Mouse (Mus musculus) thymus, postnatal 36 days (tissue): ENCODE data around the gene Smad9.

Source experiments
- DNase-seq, 2 experiments: peaks; one replicate each; pipeline ENCODE4 v3.0.0; 2022; ENCODE audit warnings: mixed read lengths in 2 of 2

The Smad9 gene

DNA sequence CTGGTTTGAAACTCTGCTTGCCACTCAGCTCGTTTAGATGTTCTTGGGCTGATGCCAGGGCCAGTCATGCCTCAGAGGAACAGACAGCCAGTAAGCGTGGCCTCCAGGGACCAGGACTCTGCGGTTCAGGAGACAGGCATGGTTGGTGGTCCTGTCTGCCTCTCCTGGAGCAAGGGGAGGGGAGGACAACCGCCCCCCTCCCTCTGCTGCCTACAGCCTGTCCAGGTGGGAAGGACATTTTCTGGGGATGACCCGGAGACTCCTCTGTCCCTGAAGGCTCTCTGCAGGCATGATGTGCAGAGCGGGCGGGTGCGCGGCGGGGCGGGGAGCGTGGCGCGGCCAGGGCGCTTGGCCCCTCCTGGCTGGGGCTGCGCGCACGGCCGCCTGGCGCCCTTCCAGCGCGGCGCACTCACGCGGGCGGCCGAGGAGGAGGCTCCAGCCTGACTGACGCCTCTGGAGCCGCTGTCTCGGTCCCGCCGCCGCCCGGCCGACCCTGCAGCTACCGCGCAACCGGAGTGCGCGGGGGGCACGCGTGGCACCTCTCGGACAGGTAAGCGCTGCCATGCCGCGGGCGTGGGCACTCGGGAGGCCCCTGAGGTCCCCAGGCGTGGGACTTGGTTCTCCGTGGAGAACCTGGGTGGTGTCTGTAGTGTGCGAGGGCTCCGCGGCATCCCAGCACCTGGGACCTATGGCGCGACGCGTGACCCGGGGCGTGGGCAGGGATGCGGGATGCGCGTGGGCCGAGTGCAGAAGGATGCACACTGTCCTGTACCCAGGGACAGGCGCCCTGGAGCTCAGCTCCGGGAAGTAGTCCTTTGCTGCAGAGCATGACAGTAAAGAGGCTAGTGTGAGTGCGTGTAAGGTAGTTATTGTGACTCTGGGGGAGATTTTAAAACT is at the start of gene Smad9:
Smad9 (plus strand) TSS at position 438 of the 897 bp plus-strand sequence.
- DNase-seq = no peak

DNA sequence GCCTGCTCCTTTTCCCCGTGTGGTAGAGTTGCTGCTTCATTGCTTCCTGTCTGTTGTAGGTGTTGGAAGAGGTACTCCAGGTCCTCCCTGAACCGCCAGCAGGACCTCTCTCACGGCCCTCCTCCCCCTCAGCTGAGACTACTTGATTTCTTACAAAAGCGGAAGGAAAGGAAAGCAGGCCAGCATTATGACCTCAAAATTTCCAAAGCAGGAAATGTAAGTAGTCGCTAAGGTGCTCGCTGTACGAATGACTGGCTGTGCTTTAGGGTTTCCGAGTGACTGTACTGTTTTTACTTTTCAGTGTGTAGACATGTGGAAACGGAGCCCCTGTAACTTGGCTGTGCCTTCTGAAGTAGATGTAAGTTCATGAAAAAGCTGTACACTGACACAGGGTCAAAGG is 46.4 kb upstream of the Smad9 start:
- DNase-seq = no peak

DNA sequence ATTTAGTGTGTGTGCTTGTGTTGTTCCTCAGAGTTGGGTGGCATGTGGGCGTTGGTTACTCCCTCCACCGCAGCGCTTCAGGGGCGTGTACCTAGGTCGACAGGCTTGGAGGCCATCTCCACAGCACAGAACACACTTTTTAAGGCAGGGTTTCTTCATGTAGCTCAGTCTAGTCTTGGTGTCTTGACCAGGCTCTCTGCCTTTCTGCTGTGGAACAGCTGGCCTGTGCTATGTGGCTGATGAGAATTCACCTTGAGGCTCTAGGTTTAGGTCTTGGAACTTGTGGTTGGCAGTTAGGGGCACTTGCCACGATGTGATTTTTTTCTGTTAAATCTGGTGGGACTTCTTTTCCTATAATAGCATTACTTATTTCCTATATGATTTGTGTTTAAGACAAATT is 41.1 kb upstream of the Smad9 start, which contains the start of gene Gm21958:
Gm21958 (minus strand) TSS at position 101 of the 400 bp plus-strand sequence.
- no peak for DNase-seq

DNA sequence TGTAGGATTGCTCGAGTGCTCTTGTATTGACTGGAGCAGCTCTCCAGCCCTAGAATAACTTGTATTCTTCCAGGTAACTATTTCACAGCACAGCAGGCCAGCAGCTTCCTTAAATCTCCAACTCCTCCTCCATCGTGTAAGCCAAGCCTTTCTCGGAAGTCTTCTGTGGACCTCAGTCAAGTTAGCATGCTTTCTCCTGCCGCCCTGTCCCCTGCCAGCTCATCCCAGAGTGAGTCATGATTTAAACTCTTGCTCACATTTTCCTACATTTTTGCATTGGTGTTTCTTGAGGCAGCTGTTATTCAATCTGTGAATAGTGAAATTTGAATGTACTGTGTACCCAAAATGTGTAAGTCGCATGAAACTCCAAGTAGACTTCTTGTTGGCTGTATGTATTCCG is 39.9 kb upstream of the Smad9 start:
- DNase-seq = no peak

DNA sequence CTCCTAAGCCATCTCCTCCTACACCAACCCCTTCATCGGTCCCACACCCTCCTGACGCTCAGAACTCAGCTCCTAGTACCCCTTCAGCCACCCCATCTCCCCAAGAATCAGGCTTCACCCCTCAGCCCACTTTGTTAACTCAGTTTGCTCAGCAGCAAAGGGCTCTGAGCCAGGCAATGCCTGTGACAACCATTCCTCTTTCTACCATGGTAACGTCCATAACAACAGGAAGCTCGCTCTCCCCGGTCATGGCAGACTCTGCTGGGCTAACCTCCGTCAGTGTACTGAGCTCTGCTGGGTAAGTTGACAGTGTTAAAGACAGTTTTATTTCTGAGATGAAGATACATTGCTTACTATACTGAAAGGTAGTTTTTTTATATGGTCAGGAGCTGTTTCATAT is 38.0 kb upstream of the Smad9 start:
- DNase-seq = no peak

DNA sequence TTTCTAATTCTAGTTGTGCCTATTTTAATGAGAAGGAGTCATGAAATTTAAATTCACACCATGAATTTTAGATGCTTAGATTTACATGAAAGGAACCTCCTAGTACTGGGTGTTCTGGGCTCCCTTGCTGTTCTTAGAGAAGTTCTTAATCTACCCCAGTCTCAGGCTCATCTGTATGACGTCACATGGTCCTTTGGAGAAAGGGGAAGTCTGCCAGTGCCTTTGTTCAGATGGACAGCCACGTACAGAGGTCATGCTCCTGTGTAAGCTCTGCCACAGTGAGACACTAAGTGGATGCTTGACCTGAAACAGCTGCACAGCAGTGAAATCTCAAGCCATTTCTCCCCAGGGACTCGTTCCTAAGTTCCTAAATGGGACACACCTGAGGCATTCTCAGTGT is 36.4 kb upstream of the Smad9 start:
- DNase-seq = no peak

DNA sequence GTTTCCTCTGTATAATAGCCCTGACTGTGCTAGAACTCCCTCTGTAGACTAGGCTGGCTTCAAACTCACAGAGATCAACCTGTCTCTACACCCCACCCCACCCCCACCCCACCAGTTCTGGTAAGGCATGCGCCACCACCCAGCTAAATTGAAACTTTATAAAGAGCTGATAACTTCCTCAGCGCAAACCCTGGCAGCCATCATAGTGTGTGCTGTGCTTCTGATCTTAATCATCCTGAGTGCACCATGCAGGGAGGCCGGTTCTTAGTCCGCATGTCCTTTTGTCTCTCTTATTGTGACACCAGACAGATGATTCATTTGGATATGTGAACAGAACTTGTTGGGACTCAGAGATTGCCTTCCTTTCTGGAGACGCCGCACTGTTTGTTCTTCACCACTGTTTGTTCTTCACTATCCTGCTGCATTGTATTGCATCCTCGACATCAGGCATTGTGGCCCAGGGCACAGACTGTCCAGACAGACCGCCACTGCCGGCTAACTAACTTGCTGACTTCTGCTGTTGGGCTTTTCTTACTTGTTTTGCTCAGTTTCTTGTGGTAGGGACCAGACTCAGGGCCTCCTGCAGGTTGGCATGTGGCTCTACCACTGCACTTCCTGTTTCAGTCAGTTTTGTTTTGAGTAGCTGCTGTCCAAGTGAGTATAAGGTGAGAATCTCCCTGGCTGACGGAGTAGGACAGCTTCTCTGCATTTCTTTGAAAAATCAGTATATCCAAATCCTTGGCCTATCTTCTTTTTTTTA is 31.5 kb upstream of the Smad9 start:
- peak; percentile 12 to 16 for DNase-seq

DNA sequence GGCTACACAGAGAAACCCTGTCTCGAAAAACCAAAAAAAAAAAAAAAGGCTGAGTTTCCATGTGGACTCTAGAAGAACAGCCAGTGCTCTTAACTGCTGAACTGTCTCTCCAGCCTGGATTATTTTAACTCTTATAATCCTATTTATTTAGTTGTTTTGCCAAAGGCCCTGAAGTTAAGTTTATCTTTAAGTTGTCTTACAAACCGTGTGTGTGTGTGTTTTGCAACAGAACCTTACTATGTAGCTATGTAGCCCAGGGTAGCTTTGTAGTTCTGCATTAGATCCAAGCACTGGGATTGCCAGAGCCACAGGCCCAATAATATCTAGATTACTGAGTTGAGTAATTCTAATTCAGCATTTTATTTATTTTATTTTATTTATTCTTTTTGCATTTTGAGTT is 30.0 kb upstream of the Smad9 start:
- no peak for DNase-seq

DNA sequence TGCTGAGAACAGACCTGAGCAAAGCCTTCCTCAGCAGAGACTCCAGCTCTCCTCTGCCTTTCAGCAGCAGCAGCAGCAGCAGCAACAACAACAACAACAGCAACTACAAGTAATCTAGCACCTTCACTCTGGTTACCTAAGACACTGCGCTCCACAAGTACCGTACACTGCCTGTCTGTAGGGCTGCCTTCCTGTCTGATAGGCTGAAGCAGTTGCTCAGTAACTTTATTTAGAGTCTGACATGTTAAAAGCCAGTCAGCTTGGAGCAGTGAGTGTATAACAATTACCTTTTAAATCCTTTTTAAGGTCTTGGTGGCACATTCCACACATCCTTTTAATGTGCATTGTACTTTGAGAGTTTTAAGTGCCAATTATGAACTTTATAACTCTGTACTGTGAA is 27.8 kb upstream of the Smad9 start:
- DNase-seq = no peak

DNA sequence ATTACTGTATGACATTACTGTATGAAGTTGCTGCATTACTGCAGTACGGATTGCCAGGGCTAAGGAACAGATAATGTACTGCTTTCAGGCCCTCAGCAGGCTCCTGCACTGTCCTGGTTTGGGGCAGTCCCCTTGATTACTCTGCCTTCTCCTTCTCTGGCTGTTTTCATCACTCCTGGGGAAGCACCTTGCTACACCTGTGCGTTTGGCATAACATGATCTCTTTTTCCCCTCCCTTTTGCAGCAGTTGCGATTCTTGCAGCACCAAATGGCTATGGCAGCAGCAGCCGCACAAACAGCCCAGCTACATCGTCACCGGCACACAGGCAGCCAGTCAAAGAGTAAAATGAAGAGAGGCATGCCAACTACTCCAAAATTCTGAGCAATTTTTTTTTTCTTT is 27.3 kb upstream of the Smad9 start:
- DNase-seq = no peak

DNA sequence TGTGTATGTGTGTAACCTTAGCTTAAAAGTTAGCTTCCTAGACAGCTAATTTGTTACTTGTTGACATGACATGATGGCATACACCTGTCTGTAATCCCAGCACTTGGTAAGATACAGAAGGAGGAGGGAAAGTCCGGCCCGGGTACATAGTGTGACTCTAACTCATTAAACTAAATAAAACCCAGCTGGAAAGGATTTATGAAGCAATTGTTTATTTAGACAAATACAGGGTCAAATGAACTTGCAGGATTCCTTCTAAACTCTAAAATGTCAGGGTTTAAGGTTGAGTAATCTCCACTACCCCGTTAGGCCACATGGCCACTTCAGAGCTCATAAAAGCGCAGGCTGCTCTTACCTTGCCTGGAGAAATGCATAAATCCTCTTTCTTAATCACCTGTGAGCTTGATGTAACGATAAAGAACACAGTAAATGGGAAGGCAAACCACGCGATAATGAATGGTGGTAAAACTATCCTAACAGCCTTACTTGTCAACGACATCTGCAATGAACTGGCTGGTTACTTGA is 23.7 kb upstream of the Smad9 start:
- DNase-seq = no peak

DNA sequence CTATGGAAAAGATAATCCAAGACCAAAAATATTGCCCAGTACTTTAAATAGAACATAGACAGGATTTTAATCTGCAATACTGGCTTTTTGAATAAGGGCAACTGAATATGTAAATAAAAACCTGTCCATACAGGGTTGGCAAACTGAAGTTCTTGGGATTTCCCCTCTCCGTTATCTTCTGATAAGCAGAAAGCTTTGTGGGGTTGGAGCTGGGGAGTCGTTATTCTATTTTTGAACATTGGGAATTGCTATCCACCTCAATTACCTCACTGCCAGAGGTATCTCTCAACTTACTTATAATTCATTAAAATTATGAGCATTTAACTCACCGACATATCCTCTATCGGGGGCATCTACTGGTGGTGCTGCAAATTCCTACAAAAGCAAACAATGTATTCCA is 23.0 kb upstream of the Smad9 start:
- DNase-seq = no peak

DNA sequence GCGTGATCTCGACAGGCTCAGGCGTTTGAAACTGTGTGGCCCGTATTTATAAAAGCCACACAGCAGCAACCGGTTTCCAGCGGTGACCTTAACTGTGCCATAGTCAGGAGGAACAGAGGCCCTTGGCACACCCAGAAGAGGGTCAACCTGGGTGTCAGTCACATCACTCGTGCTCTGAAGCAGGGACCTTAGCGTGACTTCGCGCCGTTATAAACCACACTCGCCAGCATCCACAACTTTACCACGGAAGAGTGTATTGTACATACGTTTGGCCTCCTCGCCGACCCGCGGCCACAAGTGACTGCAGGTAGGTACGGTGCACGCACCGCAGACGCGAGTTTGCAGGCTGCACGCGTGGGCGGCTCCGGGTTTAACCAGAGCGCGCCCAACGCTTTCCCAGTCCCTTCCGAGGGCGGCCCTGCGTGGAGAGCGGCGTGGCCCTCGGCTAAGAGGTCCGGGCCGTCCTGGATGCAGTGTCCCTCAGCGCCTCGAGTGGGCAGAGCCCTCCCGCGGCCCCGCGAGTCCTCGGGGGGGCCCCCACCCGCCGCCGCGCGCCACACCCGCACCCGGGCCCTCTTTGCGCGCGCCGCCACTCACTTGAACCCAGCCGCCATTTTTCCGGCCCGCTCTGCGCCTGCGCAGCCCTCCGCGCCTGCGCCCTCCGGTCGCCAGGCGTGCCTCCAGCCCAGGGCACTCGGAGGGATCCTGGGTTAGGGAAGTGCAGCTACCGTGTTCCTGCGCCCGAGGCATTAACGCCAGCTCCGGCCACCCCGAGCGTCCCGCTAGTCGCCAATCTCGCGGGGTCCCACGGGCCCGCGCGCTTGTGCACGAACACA is 20.8 kb upstream of the Smad9 start:
- peak; percentile 92 for DNase-seq

DNA sequence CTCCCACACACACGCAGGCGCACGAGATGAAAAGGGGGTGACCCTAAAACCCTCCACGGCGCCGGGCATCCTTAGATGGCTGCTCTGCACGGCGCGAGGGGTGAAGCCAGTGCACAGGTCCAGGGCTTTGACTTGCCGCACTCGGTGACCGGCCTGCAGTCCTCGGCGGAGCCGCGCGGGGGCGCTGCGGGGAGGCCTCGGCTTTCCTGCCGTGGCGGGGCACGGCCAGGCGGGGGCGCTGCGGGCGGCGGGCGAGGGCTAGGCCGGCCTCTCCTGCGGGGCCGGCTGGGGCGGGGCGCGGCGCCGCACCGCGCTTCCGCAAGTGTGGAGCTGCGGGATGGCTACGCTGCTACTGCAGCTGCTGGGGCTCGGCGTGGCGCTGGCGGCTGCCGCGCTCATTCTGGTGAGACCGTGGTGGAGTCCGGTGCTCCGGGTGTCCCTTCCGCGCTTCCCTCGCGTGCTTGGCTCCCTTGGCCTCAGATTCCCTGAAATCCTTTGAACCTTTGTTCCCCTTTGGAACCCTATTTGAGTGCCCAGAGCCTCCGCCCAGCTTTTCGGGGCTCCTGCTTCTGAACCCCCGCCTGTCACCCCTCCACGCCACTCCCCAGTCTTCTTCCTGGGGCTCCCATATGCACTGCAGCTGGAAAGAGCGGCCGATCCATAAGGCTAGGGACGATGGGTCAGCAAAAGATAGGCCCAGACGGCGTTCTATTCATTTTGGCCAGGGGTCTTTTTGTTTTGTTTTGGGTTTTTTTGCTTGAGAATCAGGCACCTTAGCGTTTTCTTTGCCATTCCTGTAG is 19.9 kb upstream of the Smad9 start, which contains the start of the genes Exosc8 and Alg5:
Exosc8 (minus strand) TSS at position 147 of the 800 bp plus-strand sequence.
Alg5 (plus strand) TSS at position 293 of the 800 bp plus-strand sequence.
- DNase-seq = peak; percentile 90 to 96

DNA sequence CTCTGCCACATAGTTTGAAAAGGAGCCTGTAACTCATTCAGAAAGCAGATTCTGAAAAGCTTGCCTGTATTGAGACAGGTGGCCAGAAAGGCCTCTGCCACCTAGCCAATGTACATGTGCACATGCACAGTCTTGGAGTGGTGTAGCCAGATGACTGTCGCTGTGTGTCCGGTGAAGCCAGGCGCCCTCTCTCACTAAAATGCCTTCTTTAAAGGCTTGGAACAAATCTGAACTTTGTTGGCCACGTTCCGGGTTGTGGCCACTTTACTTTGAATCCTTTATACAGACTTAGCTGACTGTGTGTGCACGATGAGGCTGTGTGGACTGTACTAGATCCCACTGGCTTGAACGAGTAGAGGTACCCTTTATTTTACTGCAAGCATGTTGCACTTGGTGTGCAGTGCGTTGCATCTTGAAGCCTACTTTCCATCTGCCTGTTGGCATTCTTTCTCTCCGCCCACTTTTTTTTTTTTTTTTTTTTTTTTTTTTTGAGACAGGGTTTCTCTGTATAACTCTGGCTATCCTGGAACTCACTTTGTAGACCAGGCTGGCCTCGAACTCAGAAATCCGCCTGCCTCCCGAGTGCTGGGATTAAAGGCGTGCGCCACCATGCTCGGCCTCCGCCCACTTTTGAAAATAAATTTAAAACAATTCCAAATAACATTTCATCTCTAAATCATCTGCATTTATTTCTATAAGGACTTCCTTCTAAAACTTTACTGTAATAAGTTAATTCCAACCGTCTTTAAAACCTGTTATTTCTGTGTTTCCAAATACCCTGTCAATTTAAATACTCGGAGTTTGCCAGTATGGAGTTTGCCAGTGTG is 19.1 kb upstream of the Smad9 start:
- peak; percentile 8 to 15 for DNase-seq

DNA sequence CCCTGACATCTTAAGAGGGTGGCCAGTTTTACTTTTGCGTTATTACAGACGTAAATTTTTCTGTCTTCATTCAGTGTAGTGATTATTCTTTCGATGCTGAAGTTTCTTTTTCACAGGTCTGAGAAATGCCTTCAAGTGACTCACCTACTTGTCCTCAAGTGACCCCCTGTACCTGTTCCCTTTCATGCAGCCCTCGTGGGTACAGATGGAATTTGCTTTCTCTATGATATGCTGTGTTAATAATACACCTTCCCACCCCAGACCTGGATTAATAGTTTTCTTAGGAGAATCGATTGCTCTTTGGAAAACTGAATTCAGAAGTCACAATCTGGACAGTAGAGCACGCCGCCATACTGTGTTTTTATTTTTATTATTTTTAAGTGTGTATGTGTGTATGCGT is 18.1 kb upstream of the Smad9 start:
- no peak for DNase-seq

DNA sequence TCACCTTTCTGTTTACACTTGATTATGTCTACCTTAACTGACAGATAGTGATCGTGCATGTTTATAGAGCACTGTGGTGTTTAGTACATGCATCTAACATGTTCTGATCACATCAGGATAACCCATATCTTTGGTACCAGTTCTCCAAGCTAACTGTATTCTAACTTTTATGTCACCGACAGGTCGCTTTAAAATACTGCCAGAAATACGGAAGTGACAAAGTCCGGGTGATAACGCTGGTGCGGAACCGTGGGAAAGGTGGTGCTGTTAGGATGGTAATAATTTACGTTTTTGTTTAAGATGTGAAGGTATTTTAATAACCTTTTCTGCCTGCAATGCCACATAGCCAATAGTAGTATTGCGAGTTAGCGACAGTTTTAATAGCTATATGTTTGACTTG is 13.4 kb upstream of the Smad9 start:
- DNase-seq = no peak

DNA sequence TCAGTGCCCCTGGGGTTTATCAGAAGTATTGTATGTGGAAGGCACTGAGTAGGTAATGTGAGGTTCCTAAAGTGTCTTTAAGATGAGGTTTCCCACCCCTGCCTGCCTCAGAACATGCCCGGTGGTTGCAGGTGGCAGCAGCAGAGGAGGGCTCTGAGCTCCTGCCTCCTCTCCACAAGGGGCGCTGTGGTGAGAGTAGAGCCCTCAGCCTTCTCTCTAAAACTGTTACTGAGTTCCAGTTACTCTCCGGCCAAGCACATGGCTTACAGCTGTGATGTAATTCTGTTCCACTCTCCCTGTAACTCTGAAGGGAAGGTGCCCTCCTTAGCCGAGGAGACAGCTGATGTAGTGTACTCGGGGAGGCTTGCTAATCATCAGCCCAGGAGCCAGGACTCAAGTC is 9.6 kb upstream of the Smad9 start:
- DNase-seq = peak; percentile 17 to 24

DNA sequence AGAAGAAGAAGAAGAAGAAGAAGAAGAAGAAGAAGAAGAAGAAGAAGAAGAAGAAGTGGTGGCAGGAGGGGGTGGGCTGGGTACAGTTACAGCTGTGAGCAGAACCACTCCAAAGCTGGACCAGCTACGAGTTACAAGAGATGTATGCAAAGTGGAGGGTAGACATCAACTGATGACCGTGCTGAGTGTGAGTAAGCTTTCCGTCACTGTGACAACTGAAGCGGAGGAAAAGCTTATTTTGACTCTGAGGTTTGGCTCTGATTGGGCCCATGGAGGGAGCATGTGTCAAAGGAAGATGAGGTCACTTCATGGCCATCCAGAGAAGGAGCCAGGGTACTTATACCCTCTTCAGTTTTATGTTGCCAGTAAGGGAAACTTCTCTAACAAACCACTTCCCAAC is 2.0 kb upstream of the Smad9 start:
- no peak for DNase-seq

DNA sequence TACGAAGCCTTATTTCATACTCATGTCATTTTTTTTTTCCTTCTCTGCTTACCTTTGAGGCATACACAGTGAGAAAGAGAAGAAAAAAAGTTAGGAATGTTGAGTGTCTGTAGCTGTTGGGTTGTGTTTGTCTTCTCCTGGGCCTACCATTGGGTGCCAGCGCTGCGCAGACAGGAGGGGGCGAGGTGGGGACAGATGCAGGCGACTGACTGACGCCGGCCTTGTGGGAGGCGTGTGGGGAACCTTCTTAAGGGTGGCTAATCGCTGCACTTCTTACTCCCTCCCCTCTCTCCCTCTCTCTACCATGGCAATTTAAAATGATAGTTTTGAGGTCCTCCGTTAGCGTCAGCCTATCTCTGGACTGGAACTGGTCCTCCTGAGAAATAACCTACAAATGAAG is 676 bp downstream of the Smad9 start:
- DNase-seq = no peak

DNA sequence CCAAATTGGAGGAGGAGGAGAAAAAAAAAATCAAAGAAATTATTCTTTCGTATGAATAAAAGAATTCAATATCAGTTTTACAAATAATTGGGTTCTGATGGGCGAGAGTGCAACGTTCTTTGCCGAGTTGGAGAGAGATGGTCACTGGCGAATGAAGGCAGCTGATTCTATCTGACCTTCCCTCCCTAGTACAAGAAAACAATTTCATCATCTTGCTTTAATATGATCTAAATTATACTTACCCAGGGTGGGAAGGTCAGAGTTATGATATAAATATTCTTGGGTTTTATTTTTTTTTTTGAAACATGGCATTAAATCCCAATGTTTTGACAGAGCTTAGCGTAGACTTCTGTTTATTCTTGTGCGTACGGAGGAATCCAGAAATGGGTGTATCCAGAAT is 2.1 kb downstream of the Smad9 start:
- DNase-seq = no peak
